Mouse (Mus musculus) layer of hippocampus, adult 8-10 months (tissue): ENCODE measurements around the gene Zdhhc8. TPM values are rescaled to one million over a fixed set of nuclear protein-coding genes. Genes with fewer than 3 reads are reported as not detected.

Experiments
- microRNA-seq, 2 experiments: library from miRNA; unstranded; fragments of <30 nt; microRNA quantifications; one replicate each; pipeline ENCODE4 v1.2.0; 2022
- total RNA-seq, 4 experiments: library from RNA; stranded (reverse); gene quantifications; 2 replicates each; pipeline ENCODE4 v1.2.4; 2022

Gene Zdhhc8
- total RNA-seq, 4 experiments from 2014 or later: 60.7 to 90.9 (median 69.7) TPM

Small RNAs within 50 kb of the gene (microRNA-seq; reads per million reads assigned to microRNA genes)
- gene Gm24572 (0.76 to 0.96 reads per million in 2 experiments), gene Mir1306 (133 to 300 reads per million in 2 experiments)

Other genes starting within 250 kb of the Zdhhc8 start
- 10 to 100 TPM; 72.9 to 89.1 (median 76.9) TPM for gene Dgcr6, start 182.3 kb downstream of the Zdhhc8 start, total RNA-seq
- gene Prodh, start 144.9 kb downstream of the Zdhhc8 start, total RNA-seq: 10 to 100 TPM; 39.8 to 45.6 (median 40.5) TPM
- 10 to 100 TPM; 96.1 to 98.8 (median 97.6) TPM for gene Rtn4r, start 107.5 kb downstream of the Zdhhc8 start, total RNA-seq
- gene Ccdc188, start 17.3 kb downstream of the Zdhhc8 start, total RNA-seq: not detected
- gene Trmt2a, start 13.5 kb upstream of the Zdhhc8 start, total RNA-seq: 10 to 100 TPM; 55.2 to 69.1 (median 57.6) TPM
- gene Ranbp1, start 13.6 kb upstream of the Zdhhc8 start, total RNA-seq: 10 to 100 TPM; 70.8 to 97.7 (median 84.0) TPM
- not detected for gene Gm49776, start 23.2 kb upstream of the Zdhhc8 start, total RNA-seq
- gene Dgcr8, start 54.1 kb upstream of the Zdhhc8 start, total RNA-seq: 10 to 100 TPM; 40.5 to 65.1 (median 46.7) TPM
- gene Tango2, start 113.0 kb upstream of the Zdhhc8 start, total RNA-seq: 100 to 1,000 TPM; 112 to 138 (median 127) TPM
- 10 to 100 TPM; 35.5 to 52.4 (median 41.6) TPM for gene Arvcf, start 113.0 kb upstream of the Zdhhc8 start, total RNA-seq
- gene Txnrd2, start 191.2 kb upstream of the Zdhhc8 start, total RNA-seq: 10 to 100 TPM; 19.4 to 24.4 (median 21.0) TPM
- gene Comt, start 191.7 kb upstream of the Zdhhc8 start, total RNA-seq: 10 to 100 TPM; 67.1 to 80.6 (median 76.9) TPM